Comparison of ENCODE assay signal across 16 mouse cellular contexts in the genomic region with DNA sequence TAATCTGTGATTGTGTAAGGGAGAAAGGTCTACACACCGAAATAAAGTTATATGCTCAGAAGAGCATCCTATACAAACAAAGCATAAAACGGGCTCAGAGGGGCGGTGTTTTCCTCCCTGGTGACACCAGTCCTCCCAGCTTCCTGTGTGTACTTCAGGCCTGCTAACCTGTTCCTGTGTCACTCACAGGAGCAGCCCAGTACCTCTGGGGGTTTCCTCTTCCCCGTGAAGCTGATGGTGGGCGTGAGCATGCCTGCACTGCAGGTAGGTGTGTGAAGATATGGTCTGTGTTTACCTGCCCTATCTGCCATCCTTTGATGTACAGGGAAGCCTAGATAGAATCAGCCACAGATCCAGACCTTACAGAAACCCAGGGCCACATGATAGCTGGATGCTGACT.
A peak's percentile ranks its signal among the peaks of the same experiment; 100 is the strongest.
DNase-seq lines count a peak whose midpoint lies in the region; ATAC-seq and TF ChIP-seq lines count a peak whose summit lies in the region.
"Had no signal": no experiment of that assay in that cellular context is flagged by ENCODE, and none has a peak within 500 bp of the region (broad histone marks: within the 10 kb centered on the region; RNA-seq: fewer than 3 reads in every experiment).

No protein-coding gene starts in this region.

- H3K36me3 ChIP-seq in heart, embryonic 15.5 days, result no peaks in the 10 kb centered on the region
- H3K36me3 ChIP-seq in splenic B cell, adult 2 months (ENCODE audit: control insufficient read depth, insufficient read depth, low read length, poor library complexity, severe bottlenecking), result no peaks in the 10 kb centered on the region
- H3K36me3 ChIP-seq: embryonic facial prominence, embryonic 15.5 days; limb, embryonic 15.5 days had no signal

- no peak overlapping the region for H3K4me3 ChIP-seq in heart, embryonic 15.5 days
- H3K4me3 ChIP-seq in layer of hippocampus, adult 2 months, result no peak overlapping the region
- H3K4me3 ChIP-seq: embryonic facial prominence, embryonic 15.5 days; limb, embryonic 15.5 days had no signal

- no peak overlapping the region for H3K9ac ChIP-seq in heart, embryonic 15.5 days
- H3K9ac ChIP-seq: embryonic facial prominence, embryonic 15.5 days; limb, embryonic 15.5 days; lung, embryonic 14.5 days had no signal

- DNase-seq in heart, postnatal 14 days, result no peak
- peak; percentile 55 to 59 for DNase-seq in spleen, postnatal 36 days (ENCODE audit: low spot score in 2 of 2)
- no peak for DNase-seq in spleen, postnatal 10 days (ENCODE audit: low spot score in 2 of 2)
- peak; percentile 30 for DNase-seq in splenic B cell, adult 2 months (ENCODE audit: low read depth, low spot score)
- DNase-seq in layer of hippocampus, postnatal 36 days, result no peak
- DNase-seq in layer of hippocampus, adult 2 months (ENCODE audit: low spot score in 2 of 2), result no peak
- no peak for DNase-seq in frontal cortex, postnatal 10 days (ENCODE audit: low spot score in 2 of 2)
- DNase-seq: cerebellum, adult 11 months; gastrocnemius, postnatal 14 days; heart, postnatal 10 days; lung, embryonic 14.5 days; right cerebral cortex, adult 18-20 months had no signal

- ATAC-seq in heart, embryonic 15.5 days (replicated peaks; ENCODE audit: insufficient number of reproducible peaks, insufficient read depth, low FRiP score, low read depth), result no peak
- ATAC-seq: forebrain, embryonic 14.5 days had no signal

- peaks cover 34% of the 10 kb centered on the region for H3K4me1 ChIP-seq in heart, embryonic 15.5 days (replicated peaks)

- no peak overlapping the region for H3K4me2 ChIP-seq in heart, embryonic 15.5 days
- H3K4me2 ChIP-seq: embryonic facial prominence, embryonic 15.5 days; limb, embryonic 15.5 days; lung, embryonic 14.5 days had no signal

- 70% methylated on average over 5 of the region's 5 CpGs for WGBS in heart, embryonic 15.5 days

- intact Hi-C loops in heart, postnatal 14 days (cut with DNase I), result no loop called here

- H3K27ac ChIP-seq in heart, embryonic 15.5 days, result peak overlapping the region; percentile 60
- no peak overlapping the region for H3K27ac ChIP-seq in layer of hippocampus, adult 2 months
- H3K27ac ChIP-seq: embryonic facial prominence, embryonic 15.5 days; limb, embryonic 15.5 days had no signal

- H3K9me3 ChIP-seq in heart, embryonic 15.5 days (replicated peaks), result no peaks in the 10 kb centered on the region
- H3K9me3 ChIP-seq: embryonic facial prominence, embryonic 15.5 days; limb, embryonic 15.5 days had no signal

- TF ChIP-seq CTCF in layer of hippocampus, adult 2 months (conservative IDR thresholded peaks at IDR 0.05), result no peak

- H3K27me3 ChIP-seq in heart, embryonic 15.5 days, result no peaks in the 10 kb centered on the region
- no peaks in the 10 kb centered on the region for H3K27me3 ChIP-seq in splenic B cell, adult 2 months (ENCODE audit: control insufficient read depth, insufficient read depth, low read length, poor library complexity, severe bottlenecking)
- H3K27me3 ChIP-seq: embryonic facial prominence, embryonic 15.5 days; limb, embryonic 15.5 days had no signal

Comparison
In these comparisons a context has a peak if more than half of its experiments do, and no peak if none do; other contexts are left out.
1. DNase-seq: peak in spleen, postnatal 36 days (2 of 2) and splenic B cell, adult 2 months (single experiment); none in heart, postnatal 14 days (0 of 2), spleen, postnatal 10 days (0 of 2), layer of hippocampus, postnatal 36 days (0 of 2), layer of hippocampus, adult 2 months (0 of 2) and frontal cortex, postnatal 10 days (0 of 2).